Mouse (Mus musculus) intestine, embryonic 14.5 days (tissue): ENCODE data around the gene Psmb1. TPM values are rescaled to one million over a fixed set of nuclear protein-coding genes. Genes with fewer than 3 reads are reported as not detected.
"Not testable (repeated sequence)": the region's sequence is repeated elsewhere in the genome, so short reads cannot be mapped to it uniquely, and the experiment has no call there.

Experiments
- ATAC-seq: fragments of 200-750 bp; cut with Nextera tagmentation; replicated peaks from 2 replicates; pipeline ENCODE4 v1.8.0; 2017; ENCODE audit warnings: low read depth, moderate number of reproducible peaks, moderate TSS enrichment, moderate library complexity; ENCODE audit not compliant: low FRiP score, low TSS enrichment
- DNase-seq: peaks from one replicate; pipeline ENCODE4 v3.0.0-alpha.2; 2018; ENCODE audit warnings: low spot score
- H3K27ac ChIP-seq: fragments of 300-500 bp; sonication (generic); 2 replicates; pipeline ENCODE4 v1.5.1; 2014; ENCODE audit warnings: low read depth, mild to moderate bottlenecking, control low read depth
- H3K27me3 ChIP-seq: fragments of 300-500 bp; sonication (generic); replicated peaks from 2 replicates; pipeline ENCODE4 v1.6.1; 2014; ENCODE audit warnings: low read length, control low read depth; ENCODE audit not compliant: control insufficient read depth, insufficient read depth
- H3K36me3 ChIP-seq: fragments of 300-500 bp; sonication (generic); 2 replicates; pipeline ENCODE4 v1.6.1; 2014; ENCODE audit warnings: low read length, control low read depth; ENCODE audit not compliant: control insufficient read depth, insufficient read depth
- H3K4me1 ChIP-seq: fragments of 300-500 bp; sonication (generic); replicated peaks from 2 replicates; pipeline ENCODE4 v1.6.1; 2014; ENCODE audit warnings: low read length, control low read depth, mixed read lengths; ENCODE audit not compliant: control insufficient read depth, insufficient read depth
- H3K4me2 ChIP-seq: fragments of 300-500 bp; sonication (generic); 2 replicates; pipeline ENCODE4 v1.6.1; 2014; ENCODE audit warnings: low read length
- H3K4me3 ChIP-seq: fragments of 300-500 bp; sonication (generic); 2 replicates; pipeline ENCODE4 v1.5.1; 2014; ENCODE audit warnings: low read depth, low read length, control low read depth, mixed read lengths
- H3K9ac ChIP-seq: fragments of 300-500 bp; sonication (generic); 2 replicates; pipeline ENCODE4 v1.6.1; 2014; ENCODE audit warnings: mild to moderate bottlenecking, low read length
- H3K9me3 ChIP-seq: fragments of 300-500 bp; sonication (generic); 2 replicates; pipeline ENCODE4 v1.6.1; 2016; ENCODE audit warnings: low read length, control low read depth; ENCODE audit not compliant: control insufficient read depth
- WGBS: fragments of 180-500 bp; shearing (Covaris S2); extraction: QIAGEN DNeasy Blood & Tissue Kit; methylation state at CpG from one replicate; pipeline ENCODE4 v1.1.7; 2014; 5-methylcytosine and 5-hydroxymethylcytosine counted together
- polyA plus RNA-seq: library from polyadenylated mRNA; unstranded; fragments of >200 nt; fragmentation: Nextera tagmentation; extraction: Ambion mirVana; gene quantifications from 2 replicates; pipeline ENCODE4 v1.2.1, GENCODE M21; 2014

The Psmb1 gene
- polyA plus RNA-seq = 265 and 270 TPM in 2 replicates

GRCm38 (mm10) chr17:15499656-15500394 is at the start of gene Psmb1, which contains the start of gene Tbp:
TSS of gene Psmb1 (minus strand) at chr17:15499751.
TSS of gene Tbp (plus strand) at chr17:15499888.
- Histone ChIP-seq H3K9me3 (no peaks in the 10 kb centered on the region), H3K4me2 (peak within 1 kb of the TSS; percentile 70), H3K27ac (peak within 1 kb of the TSS; percentile 90), H3K4me3 (peak within 1 kb of the TSS; percentile 91), H3K9ac (peak within 1 kb of the TSS; percentile 88), H3K36me3 (peaks cover 26% of the 10 kb centered on the region), H3K4me1 (peaks cover 30% of the 10 kb centered on the region), H3K27me3 (no peaks in the 10 kb centered on the region)
- peak; percentile 98 for DNase-seq
- under 1% methylated on average over 63 of the region's 63 CpGs for WGBS
- ATAC-seq = peak; percentile 93

- Histone ChIP-seq H3K27ac (no peak overlapping the region), H3K27me3 (no peaks in the 10 kb centered on the region), H3K4me1 (no peaks in the 10 kb centered on the region), H3K9ac (no peak overlapping the region), H3K4me3 (no peak overlapping the region), H3K9me3 (0 out of 2 replicates have a peak, but pooled peaks cover 3% of the 10 kb centered on the region), H3K4me2 (no peak overlapping the region), H3K36me3 (no peaks in the 10 kb centered on the region)
- 72% methylated on average over 4 of the region's 4 CpGs for WGBS
- ATAC-seq (no peak), DNase-seq (no peak)
These were observed 46.9 kb upstream of the Psmb1 start for GRCm38 (mm10) chr17:15546440-15546839.

DNA sequence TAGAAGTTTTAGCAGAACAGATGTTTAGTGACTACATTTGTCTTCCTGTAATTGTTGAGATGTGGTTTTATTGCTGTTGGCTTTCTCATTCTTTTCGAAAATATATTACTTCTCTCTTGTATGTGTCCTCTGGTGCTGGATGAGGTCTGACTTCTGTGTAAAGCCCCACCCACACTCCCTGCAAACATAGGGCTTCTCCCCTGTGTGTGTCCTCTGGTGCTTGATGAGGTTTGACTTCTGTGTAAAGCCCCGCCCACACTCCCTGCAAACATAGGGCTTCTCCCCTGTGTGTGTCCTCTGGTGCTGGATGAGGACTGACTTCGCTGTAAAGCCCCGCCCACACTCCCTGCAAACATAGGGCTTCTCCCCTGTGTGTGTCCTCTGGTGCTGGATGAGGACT is 44.3 kb upstream of the Psmb1 start:
- not testable (repeated sequence) for H3K4me1 ChIP-seq, H3K9ac ChIP-seq, ATAC-seq, H3K36me3 ChIP-seq, H3K9me3 ChIP-seq, DNase-seq, H3K4me2 ChIP-seq, H3K27ac ChIP-seq, H3K4me3 ChIP-seq, H3K27me3 ChIP-seq
- WGBS = 63% methylated on average over 3 of the region's 4 CpGs

- 69% methylated on average over 4 of the region's 4 CpGs for WGBS
- Histone ChIP-seq H3K27me3 (peaks cover 16% of the 10 kb centered on the region), H3K36me3 (no peaks in the 10 kb centered on the region), H3K4me1 (no peaks in the 10 kb centered on the region), H3K27ac (no peak overlapping the region), H3K4me2 (no peak overlapping the region), H3K4me3 (no peak overlapping the region), H3K9ac (no peak overlapping the region), H3K9me3 (0 out of 2 replicates have a peak, but pooled peaks cover 3% of the 10 kb centered on the region)
- no peak for DNase-seq
- ATAC-seq = no peak
These were observed 40.8 kb upstream of the Psmb1 start for GRCm38 (mm10) chr17:15540309-15540708.

- Histone ChIP-seq H3K4me1 (no peaks in the 10 kb centered on the region), H3K27me3 (peaks cover 18% of the 10 kb centered on the region), H3K9me3 (no peaks in the 10 kb centered on the region), H3K4me3 (peak overlapping the region; percentile 36), H3K4me2 (peak overlapping the region; percentile 66), H3K9ac (peak overlapping the region; percentile 31; the same call in 1 of the 2 replicates), H3K27ac (no peak overlapping the region), H3K36me3 (no peaks in the 10 kb centered on the region)
- DNase-seq (peak; percentile 66), ATAC-seq (no peak)
- under 1% methylated on average over 33 of the region's 33 CpGs for WGBS
These were observed 36.9 kb upstream of the Psmb1 start for GRCm38 (mm10) chr17:15536457-15536904.

- H3K4me1 ChIP-seq = no peaks in the 10 kb centered on the region
- H3K27ac ChIP-seq = no peak overlapping the region
- DNase-seq (no peak), ATAC-seq (no peak)
- H3K36me3 ChIP-seq = no peaks in the 10 kb centered on the region
- no peak overlapping the region; the same call in 1 of the 2 replicates for H3K9ac ChIP-seq
- peak overlapping the region; percentile 66 for H3K4me2 ChIP-seq
- peak overlapping the region; percentile 36 for H3K4me3 ChIP-seq
- no peaks in the 10 kb centered on the region for H3K9me3 ChIP-seq
- peaks cover 18% of the 10 kb centered on the region for H3K27me3 ChIP-seq
- WGBS = 22% methylated on average over 8 of the region's 8 CpGs
These were observed 36.4 kb upstream of the Psmb1 start for GRCm38 (mm10) chr17:15535943-15536342.

- no peak overlapping the region for H3K27ac ChIP-seq
- peaks cover 18% of the 10 kb centered on the region for H3K27me3 ChIP-seq
- H3K9ac ChIP-seq = no peak overlapping the region
- H3K9me3 ChIP-seq = no peaks in the 10 kb centered on the region
- no peaks in the 10 kb centered on the region for H3K36me3 ChIP-seq
- DNase-seq (no peak), ATAC-seq (no peak)
- H3K4me3 ChIP-seq = no peak overlapping the region
- no peaks in the 10 kb centered on the region for H3K4me1 ChIP-seq
- no peak overlapping the region for H3K4me2 ChIP-seq
- WGBS = 65% methylated on average over 11 of the region's 11 CpGs
These were observed 35.7 kb upstream of the Psmb1 start for GRCm38 (mm10) chr17:15535162-15535800.

- Histone ChIP-seq H3K9ac (no peak overlapping the region), H3K4me1 (peaks cover 9% of the 10 kb centered on the region; the same call in 1 of the 2 replicates), H3K4me3 (no peak overlapping the region), H3K27ac (no peak overlapping the region), H3K9me3 (no peaks in the 10 kb centered on the region), H3K4me2 (no peak overlapping the region), H3K27me3 (peaks cover under 1% of the 10 kb centered on the region), H3K36me3 (peaks cover 6% of the 10 kb centered on the region)
- DNase-seq (no peak), ATAC-seq (no peak)
- WGBS = 12% methylated on average over 5 of the region's 5 CpGs
These were observed 30.6 kb upstream of the Psmb1 start for GRCm38 (mm10) chr17:15530141-15530540.
